Mouse (Mus musculus): Measurements from ENCODE around the gene Mum1l1.
"Not testable (repeated sequence)": the region's sequence is repeated elsewhere in the genome, so short reads cannot be mapped to it uniquely, and the experiment has no call there.

Mum1l1 gene

GRCm38 (mm10) chrX:139209829-139210225 lies at the start of gene Mum1l1:
Gene Mum1l1 (plus strand): TSS chrX:139210042.
- peak; percentile 70; the same call in 1 of the 2 replicates for ATAC-seq (ENCODE audit: insufficient number of reproducible peaks, low FRiP score, low TSS enrichment)

DNA sequence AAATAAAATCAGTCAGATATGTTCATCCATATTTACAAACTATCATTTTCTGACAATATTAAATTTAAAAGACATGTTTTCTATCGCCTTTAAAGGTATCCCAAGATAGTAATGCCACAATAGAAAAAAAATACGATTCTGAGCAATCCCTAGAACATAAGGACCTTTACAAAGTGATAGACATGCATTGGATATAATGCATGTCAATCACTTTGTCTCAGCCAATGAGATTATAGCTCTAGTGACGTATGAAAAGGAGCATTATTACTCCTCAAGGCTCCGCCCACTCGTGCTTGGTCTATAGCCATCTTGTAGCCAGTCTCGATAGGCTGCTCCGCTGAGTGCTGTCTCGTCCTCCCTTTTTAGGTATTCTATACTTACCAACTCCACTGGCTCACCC lies 30.9 kb upstream of the Mum1l1 start, which contains the start of gene 4933428M09Rik:
Gene 4933428M09Rik, plus strand, starts transcription at position 301 of the 400 bp plus-strand sequence.
- no peak for ATAC-seq (ENCODE audit: insufficient number of reproducible peaks, low FRiP score, low TSS enrichment)

DNA sequence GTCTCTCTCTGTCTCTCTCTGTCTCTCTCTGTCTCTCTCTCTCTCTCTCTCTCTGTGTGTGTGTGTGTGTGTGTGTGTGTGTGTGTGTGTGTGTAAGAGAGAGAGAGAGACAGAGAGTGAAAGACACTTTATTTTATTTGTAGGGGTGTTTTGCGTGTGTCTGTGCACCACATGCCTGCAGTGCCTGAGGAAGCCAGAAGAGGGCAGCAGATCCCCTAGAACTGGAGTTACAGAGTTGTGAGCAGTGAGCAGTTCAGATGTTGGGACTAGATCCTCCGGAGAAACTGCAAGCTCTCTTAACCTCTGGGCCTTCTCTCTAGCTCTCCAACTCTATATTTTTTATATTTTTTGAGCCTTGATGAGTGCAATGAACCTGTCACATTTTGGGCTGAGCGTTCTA lies 18.3 kb upstream of the Mum1l1 start:
- ATAC-seq (ENCODE audit: insufficient number of reproducible peaks, low FRiP score, low TSS enrichment) = not testable (repeated sequence)

GRCm38 (mm10) chrX:139194572-139195279 lies 15.1 kb upstream of the Mum1l1 start:
- ATAC-seq (ENCODE audit: insufficient number of reproducible peaks, low FRiP score, low TSS enrichment) = no peak

GRCm38 (mm10) chrX:139209191-139209828 lies 532 bp upstream of the Mum1l1 start:
- ATAC-seq (ENCODE audit: insufficient number of reproducible peaks, low FRiP score, low TSS enrichment) = not testable (repeated sequence)

GRCm38 (mm10) chrX:139214765-139215164 lies 4.9 kb downstream of the Mum1l1 start:
- ATAC-seq (ENCODE audit: insufficient number of reproducible peaks, low FRiP score, low TSS enrichment) = no peak

GRCm38 (mm10) chrX:139216409-139216808 lies 6.6 kb downstream of the Mum1l1 start:
- ATAC-seq (ENCODE audit: insufficient number of reproducible peaks, low FRiP score, low TSS enrichment) = no peak

DNA sequence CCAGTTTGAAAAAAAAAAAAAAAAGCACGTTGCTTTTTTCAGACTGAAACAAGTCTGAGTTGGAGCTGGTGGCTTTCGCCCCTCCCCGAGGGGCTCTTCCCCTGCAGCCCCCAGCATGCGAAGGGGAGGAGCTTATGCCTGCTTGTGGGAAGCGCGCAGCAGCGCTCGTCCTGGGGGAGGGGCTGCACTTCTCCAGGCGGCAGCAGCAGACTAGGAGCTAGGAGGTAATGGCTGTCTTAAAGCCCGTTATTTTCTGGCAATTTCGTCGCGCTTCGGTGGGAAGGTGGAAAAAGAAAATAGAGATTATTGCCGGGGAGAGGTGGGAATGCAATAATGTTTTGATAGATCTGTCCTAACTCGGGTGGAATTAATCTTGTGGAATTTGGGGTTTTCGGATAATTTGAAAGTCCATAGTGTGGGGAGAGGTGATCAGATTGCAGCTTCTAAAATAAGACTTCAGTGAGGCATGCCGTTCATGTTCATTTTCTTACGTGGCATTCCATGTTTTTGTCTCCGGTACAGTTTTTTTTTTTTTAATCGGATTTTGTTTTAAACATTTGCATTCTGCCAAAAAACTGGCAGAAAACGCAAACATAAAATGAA lies 7.2 kb downstream of the Mum1l1 start:
- peak; percentile 75; the same call in 1 of the 2 replicates for ATAC-seq (ENCODE audit: insufficient number of reproducible peaks, low FRiP score, low TSS enrichment)

DNA sequence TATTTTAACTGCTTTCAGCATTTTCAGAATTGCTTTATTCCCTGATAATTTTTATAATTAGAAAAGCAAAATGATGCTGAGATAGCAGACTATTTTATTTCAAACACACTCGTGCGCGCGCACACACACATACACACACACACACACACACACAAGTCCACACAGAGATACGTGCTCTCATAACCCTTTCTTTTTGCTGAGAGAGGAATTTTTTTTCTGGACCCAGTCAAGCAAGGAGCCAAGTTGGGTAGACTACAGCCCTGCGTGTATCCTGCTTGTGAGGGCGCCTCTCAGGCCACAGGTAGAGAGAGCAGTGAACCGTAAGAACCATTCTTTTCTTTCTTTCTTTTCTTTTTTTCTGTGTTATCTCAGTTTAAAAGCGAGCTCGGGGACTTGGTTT lies 7.9 kb downstream of the Mum1l1 start:
- no peak for ATAC-seq (ENCODE audit: insufficient number of reproducible peaks, low FRiP score, low TSS enrichment)

GRCm38 (mm10) chrX:139219017-139219416 lies 9.2 kb downstream of the Mum1l1 start:
- ATAC-seq (ENCODE audit: insufficient number of reproducible peaks, low FRiP score, low TSS enrichment) = no peak

- ATAC-seq (ENCODE audit: insufficient number of reproducible peaks, low FRiP score, low TSS enrichment) = no peak
Observed at GRCm38 (mm10) chrX:139220830-139221229, 11.0 kb downstream of the Mum1l1 start.

DNA sequence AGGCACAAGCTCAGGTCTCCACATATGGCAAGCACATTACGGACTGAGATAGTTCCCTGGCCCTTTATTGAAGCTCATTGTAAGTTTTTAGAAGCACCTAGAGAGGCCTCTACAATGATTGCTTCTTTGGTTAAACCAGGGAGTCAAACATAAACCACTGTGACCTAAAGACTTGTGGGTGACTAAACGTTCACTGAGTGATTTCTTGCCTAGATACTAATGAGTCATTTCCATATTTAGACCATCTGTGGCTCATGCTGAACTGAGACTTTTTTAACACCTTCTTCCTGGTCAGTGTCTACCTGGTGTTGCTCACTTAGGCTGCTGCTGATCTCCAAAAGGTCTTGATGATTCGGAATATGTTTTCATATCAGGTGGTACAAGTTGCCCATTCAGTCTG lies 12.1 kb downstream of the Mum1l1 start:
- no peak for ATAC-seq (ENCODE audit: insufficient number of reproducible peaks, low FRiP score, low TSS enrichment)

- ATAC-seq (ENCODE audit: insufficient number of reproducible peaks, low FRiP score, low TSS enrichment) = peak; percentile 64; the same call in 1 of the 2 replicates
Observed at GRCm38 (mm10) chrX:139231143-139231542, 21.3 kb downstream of the Mum1l1 start.

GRCm38 (mm10) chrX:139247294-139247693 lies 37.5 kb downstream of the Mum1l1 start:
- no peak for ATAC-seq (ENCODE audit: insufficient number of reproducible peaks, low FRiP score, low TSS enrichment)

- no peak for ATAC-seq (ENCODE audit: insufficient number of reproducible peaks, low FRiP score, low TSS enrichment)
Observed at GRCm38 (mm10) chrX:139257072-139257471, 47.2 kb downstream of the Mum1l1 start.

- no peak for ATAC-seq (ENCODE audit: insufficient number of reproducible peaks, low FRiP score, low TSS enrichment)
Observed at GRCm38 (mm10) chrX:139281966-139282365, 72.1 kb downstream of the Mum1l1 start.
